Mouse (Mus musculus): ENCODE results near the gene Mgat1. TPM values are rescaled to one million over a fixed set of nuclear protein-coding genes. Genes with fewer than 3 reads are reported as not detected.
"Not testable (repeated sequence)": the region's sequence is repeated elsewhere in the genome, so short reads cannot be mapped to it uniquely, and the experiment has no call there.

Mgat1 gene
- polyA plus RNA-seq, 1 experiment from 2014 or later: 34.3 TPM

DNA sequence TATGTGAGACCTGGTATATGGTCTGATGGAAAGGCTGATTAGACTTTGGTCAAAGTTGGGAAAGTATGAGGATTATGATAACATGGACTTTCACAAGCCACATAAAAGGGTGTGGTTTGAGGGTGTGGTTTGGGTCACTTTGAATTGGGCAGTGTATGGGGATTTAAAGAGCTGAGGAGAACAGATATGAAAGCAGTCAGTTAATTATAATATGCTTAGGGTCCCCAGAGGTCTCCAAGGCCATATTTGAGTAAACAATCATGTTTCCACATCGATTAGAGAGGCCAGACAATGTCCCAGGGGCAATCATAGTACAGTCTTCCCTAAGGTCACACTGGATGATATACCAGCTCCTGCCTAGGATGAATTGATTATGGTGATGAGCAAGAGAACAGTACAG is 41.0 kb downstream of the Mgat1 start, which contains the start of gene Olfr1392:
Olfr1392 (plus strand) TSS at position 301 of the 400 bp plus-strand sequence.
- H3K4me2 ChIP-seq (ENCODE audit: low read length); H3K4me3 ChIP-seq (ENCODE audit: low read depth, low read length); H3K9ac ChIP-seq (ENCODE audit: low read depth, low read length); H3K36me3 ChIP-seq (ENCODE audit: control insufficient read depth, insufficient read depth, low read length); H3K9me3 ChIP-seq (replicated peaks; ENCODE audit: control insufficient read depth, low read length, poor library complexity, severe bottlenecking); ATAC-seq; H3K4me1 ChIP-seq (ENCODE audit: control insufficient read depth, insufficient read depth, low read length); H3K27me3 ChIP-seq (ENCODE audit: control insufficient read depth, insufficient read depth, low read depth, low read length); H3K27ac ChIP-seq (ENCODE audit: low read length): not testable (repeated sequence)
- 72% methylated on average over 1 of the region's 1 CpGs for WGBS

DNA sequence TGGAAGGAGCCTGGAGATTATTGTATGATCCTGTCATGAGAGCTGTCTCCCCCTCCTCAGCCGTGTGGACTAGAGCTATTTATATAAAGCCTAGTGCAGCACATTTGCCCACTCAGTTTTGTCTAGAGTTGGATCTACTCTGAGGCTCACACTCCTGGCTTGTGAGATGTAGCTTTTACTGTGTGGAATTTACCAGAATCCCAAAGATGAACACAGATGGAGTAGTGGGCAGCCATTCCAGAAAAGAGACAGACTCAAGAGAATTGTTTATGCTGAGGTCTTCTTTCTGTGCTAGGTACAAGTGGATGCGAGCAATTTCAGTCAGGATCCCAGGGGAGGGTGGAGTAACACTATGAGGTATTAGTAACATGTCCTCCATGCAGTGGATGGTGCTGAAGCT is 43.3 kb downstream of the Mgat1 start:
- Histone ChIP-seq H3K27me3 (ENCODE audit: control insufficient read depth, insufficient read depth, low read depth, low read length) (no peaks in the 10 kb centered on the region), H3K9ac (ENCODE audit: low read depth, low read length) (no peak overlapping the region), H3K36me3 (ENCODE audit: control insufficient read depth, insufficient read depth, low read length) (no peaks in the 10 kb centered on the region), H3K9me3 (replicated peaks; ENCODE audit: control insufficient read depth, low read length, poor library complexity, severe bottlenecking) (no peaks in the 10 kb centered on the region), H3K4me3 (ENCODE audit: low read depth, low read length) (no peak overlapping the region), H3K4me1 (ENCODE audit: control insufficient read depth, insufficient read depth, low read length) (no peaks in the 10 kb centered on the region), H3K4me2 (ENCODE audit: low read length) (no peak overlapping the region), H3K27ac (ENCODE audit: low read length) (no peak overlapping the region)
- WGBS: 87% methylated on average over 2 of the region's 2 CpGs
- ATAC-seq: no peak

DNA sequence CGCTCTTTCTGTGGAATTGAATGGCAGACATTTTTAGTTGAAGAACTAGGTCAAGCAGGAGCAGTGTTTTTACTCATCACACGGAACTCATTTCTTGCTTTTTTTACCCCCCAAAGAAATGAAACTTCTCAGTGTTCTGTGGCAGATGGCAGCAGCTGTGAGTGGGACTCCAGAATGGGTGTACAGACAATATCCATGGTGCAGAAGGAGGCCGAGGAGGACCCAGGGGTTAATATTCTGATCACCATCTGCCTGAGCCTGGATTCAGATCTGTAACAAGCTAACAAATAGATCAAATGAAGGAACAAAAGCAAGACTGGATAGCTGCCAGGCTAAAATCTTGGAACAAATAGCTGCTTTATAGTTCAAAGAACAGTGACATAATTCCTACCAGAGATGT is 48.8 kb downstream of the Mgat1 start:
- no peaks in the 10 kb centered on the region for H3K27me3 ChIP-seq (ENCODE audit: control insufficient read depth, insufficient read depth, low read depth, low read length)
- H3K36me3 ChIP-seq (ENCODE audit: control insufficient read depth, insufficient read depth, low read length): no peaks in the 10 kb centered on the region
- H3K4me3 ChIP-seq (ENCODE audit: low read depth, low read length): no peak overlapping the region
- no peak overlapping the region for H3K27ac ChIP-seq (ENCODE audit: low read length)
- H3K4me2 ChIP-seq (ENCODE audit: low read length): no peak overlapping the region
- no peaks in the 10 kb centered on the region for H3K9me3 ChIP-seq (replicated peaks; ENCODE audit: control insufficient read depth, low read length, poor library complexity, severe bottlenecking)
- 45% methylated on average over 3 of the region's 3 CpGs for WGBS
- no peak for ATAC-seq
- no peaks in the 10 kb centered on the region for H3K4me1 ChIP-seq (ENCODE audit: control insufficient read depth, insufficient read depth, low read length)
- H3K9ac ChIP-seq (ENCODE audit: low read depth, low read length): no peak overlapping the region

DNA sequence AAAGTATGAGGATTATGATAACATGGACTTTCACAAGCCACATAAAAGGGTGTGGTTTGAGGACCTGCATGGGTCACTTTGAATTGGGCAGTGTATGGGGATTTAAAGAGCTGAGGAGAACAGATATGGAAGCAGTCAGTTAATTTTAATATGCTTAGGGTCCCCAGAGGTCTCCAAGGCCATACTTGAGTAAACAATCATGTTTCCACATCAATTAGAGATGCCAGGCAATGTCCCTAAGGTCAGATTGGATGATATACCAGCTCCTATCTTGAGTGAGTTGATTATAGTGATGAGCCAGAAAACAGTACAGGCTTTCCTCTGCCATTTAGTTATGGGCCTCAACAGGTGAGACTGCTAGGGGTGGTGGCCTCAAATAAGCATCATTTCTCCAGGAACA is 60.5 kb downstream of the Mgat1 start, which contains the start of gene Olfr10:
Olfr10 (plus strand) TSS at position 301 of the 400 bp plus-strand sequence.
- no peak for ATAC-seq

DNA sequence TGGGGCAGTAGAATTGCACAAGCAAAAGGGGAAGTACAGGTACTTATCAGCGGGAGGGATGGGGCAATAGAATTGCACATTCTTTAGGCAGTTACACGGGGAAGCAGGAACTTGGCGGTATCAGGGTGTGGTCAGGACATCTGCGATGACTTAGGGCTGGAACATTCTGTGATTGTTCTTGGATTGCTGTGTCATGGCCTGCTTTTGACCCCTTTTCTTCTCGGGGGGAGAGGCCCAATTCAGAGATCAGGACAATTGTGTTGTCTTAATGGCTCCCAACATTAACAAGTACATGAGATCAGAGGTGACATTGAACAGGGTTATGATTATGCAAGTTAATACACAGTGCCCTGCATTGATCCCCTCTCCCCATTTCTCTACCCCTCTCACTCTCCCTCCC is 64.6 kb downstream of the Mgat1 start:
- WGBS: 96% methylated on average over 5 of the region's 5 CpGs
- not testable (repeated sequence) for ATAC-seq

More for the DNA sequence above, 60.5 kb downstream of the Mgat1 start, which contains the start of gene Olfr10:
- Histone ChIP-seq H3K4me3 (ENCODE audit: low read depth, low read length) (no peak within 1 kb of the TSS), H3K36me3 (ENCODE audit: control insufficient read depth, insufficient read depth, low read length) (no peaks in the 10 kb centered on the region), H3K4me2 (ENCODE audit: low read length) (no peak within 1 kb of the TSS), H3K27ac (ENCODE audit: low read length) (no peak within 1 kb of the TSS), H3K4me1 (ENCODE audit: control insufficient read depth, insufficient read depth, low read length) (no peaks in the 10 kb centered on the region), H3K9me3 (replicated peaks; ENCODE audit: control insufficient read depth, low read length, poor library complexity, severe bottlenecking) (no peaks in the 10 kb centered on the region), H3K9ac (ENCODE audit: low read depth, low read length) (no peak within 1 kb of the TSS), H3K27me3 (ENCODE audit: control insufficient read depth, insufficient read depth, low read depth, low read length) (no peaks in the 10 kb centered on the region)

More for the DNA sequence above, 64.6 kb downstream of the Mgat1 start:
- not testable (repeated sequence) for H3K36me3 ChIP-seq (ENCODE audit: control insufficient read depth, insufficient read depth, low read length); H3K9ac ChIP-seq (ENCODE audit: low read depth, low read length); H3K4me2 ChIP-seq (ENCODE audit: low read length); H3K4me3 ChIP-seq (ENCODE audit: low read depth, low read length); H3K27me3 ChIP-seq (ENCODE audit: control insufficient read depth, insufficient read depth, low read depth, low read length); H3K9me3 ChIP-seq (replicated peaks; ENCODE audit: control insufficient read depth, low read length, poor library complexity, severe bottlenecking); H3K4me1 ChIP-seq (ENCODE audit: control insufficient read depth, insufficient read depth, low read length); H3K27ac ChIP-seq (ENCODE audit: low read length)

Other genes with a start within 250 kb of the Mgat1 start
- 0.23 and 0.35 TPM in 2 replicates for gene 9930111J21Rik2, start 192.9 kb upstream of the Mgat1 start, polyA plus RNA-seq (2015; fragmentation: Nextera tagmentation; extraction: Ambion mirVana)
- not detected in 2 replicates for gene Tgtp2, start 180.0 kb upstream of the Mgat1 start, polyA plus RNA-seq (2015; fragmentation: Nextera tagmentation; extraction: Ambion mirVana)
- gene Ifi47, start 167.6 kb upstream of the Mgat1 start, polyA plus RNA-seq (2015; fragmentation: Nextera tagmentation; extraction: Ambion mirVana): 0.52 and 0.53 TPM in 2 replicates
- gene Olfr1396, start 129.3 kb upstream of the Mgat1 start, polyA plus RNA-seq (2015; fragmentation: Nextera tagmentation; extraction: Ambion mirVana): not detected in 2 replicates
- gene Olfr1395, start 101.9 kb upstream of the Mgat1 start, polyA plus RNA-seq (2015; fragmentation: Nextera tagmentation; extraction: Ambion mirVana): not detected in 2 replicates
- gene Olfr1394, start 89.8 kb upstream of the Mgat1 start, polyA plus RNA-seq (2015; fragmentation: Nextera tagmentation; extraction: Ambion mirVana): not detected in 2 replicates
- gene Btnl9, start 57.0 kb upstream of the Mgat1 start, polyA plus RNA-seq (2015; fragmentation: Nextera tagmentation; extraction: Ambion mirVana): 0.10 and 0.39 TPM in 2 replicates
- 38.6 and 43.4 TPM in 2 replicates for gene Zfp62, start 40.9 kb upstream of the Mgat1 start, polyA plus RNA-seq (2015; fragmentation: Nextera tagmentation; extraction: Ambion mirVana)
- gene Olfr1393, start 34.1 kb downstream of the Mgat1 start, polyA plus RNA-seq (2015; fragmentation: Nextera tagmentation; extraction: Ambion mirVana): not detected in 2 replicates
- gene Olfr1392, start 41.1 kb downstream of the Mgat1 start, polyA plus RNA-seq (2015; fragmentation: Nextera tagmentation; extraction: Ambion mirVana): not detected in 2 replicates
- not detected in 2 replicates for gene Olfr10, start 60.5 kb downstream of the Mgat1 start, polyA plus RNA-seq (2015; fragmentation: Nextera tagmentation; extraction: Ambion mirVana)
- not detected in 2 replicates for gene Olfr1391, start 78.6 kb downstream of the Mgat1 start, polyA plus RNA-seq (2015; fragmentation: Nextera tagmentation; extraction: Ambion mirVana)
- gene Olfr1390, start 91.0 kb downstream of the Mgat1 start, polyA plus RNA-seq (2015; fragmentation: Nextera tagmentation; extraction: Ambion mirVana): not detected in 2 replicates
- not detected in 2 replicates for gene Olfr1389, start 178.9 kb downstream of the Mgat1 start, polyA plus RNA-seq (2015; fragmentation: Nextera tagmentation; extraction: Ambion mirVana)
- 0.09 TPM in 1 of 2 replicates, not detected in the other for gene Olfr1388, start 192.4 kb downstream of the Mgat1 start, polyA plus RNA-seq (2015; fragmentation: Nextera tagmentation; extraction: Ambion mirVana)
- not detected in 2 replicates for gene Olfr1387, start 211.2 kb downstream of the Mgat1 start, polyA plus RNA-seq (2015; fragmentation: Nextera tagmentation; extraction: Ambion mirVana)
- gene Olfr1386, start 220.9 kb downstream of the Mgat1 start, polyA plus RNA-seq (2015; fragmentation: Nextera tagmentation; extraction: Ambion mirVana): not detected in 2 replicates
- gene Olfr1385, start 244.9 kb downstream of the Mgat1 start, polyA plus RNA-seq (2015; fragmentation: Nextera tagmentation; extraction: Ambion mirVana): not detected in 2 replicates